Mouse (Mus musculus): Measurements from ENCODE around the gene Tspan14.

Gene Tspan14

GRCm38 (mm10) chr14:40966392-40966861 is at the start of gene Tspan14:
TSS of gene Tspan14 (minus strand) at chr14:40966807.
- no peak for DNase-seq (ENCODE audit: low read depth, low spot score)

GRCm38 (mm10) chr14:41014701-41015240 is 48.2 kb upstream of the Tspan14 start:
- peak; percentile 69 for DNase-seq (ENCODE audit: low read depth, low spot score)

GRCm38 (mm10) chr14:41013630-41014613 is 47.3 kb upstream of the Tspan14 start, which contains the start of gene Fam213a:
TSS of gene Fam213a (minus strand) at chr14:41013788.
- peak; percentile 96 for DNase-seq (ENCODE audit: low read depth, low spot score)

- DNase-seq (ENCODE audit: low read depth, low spot score), result no peak
Measured at GRCm38 (mm10) chr14:41013143-41013542, 46.5 kb upstream of the Tspan14 start.

- DNase-seq (ENCODE audit: low read depth, low spot score), result no peak
Measured at GRCm38 (mm10) chr14:41011916-41012315, 45.3 kb upstream of the Tspan14 start.

GRCm38 (mm10) chr14:41008138-41008537 is 41.5 kb upstream of the Tspan14 start:
- no peak for DNase-seq (ENCODE audit: low read depth, low spot score)

GRCm38 (mm10) chr14:41007641-41008040 is 41.0 kb upstream of the Tspan14 start:
- no peak for DNase-seq (ENCODE audit: low read depth, low spot score)

DNA sequence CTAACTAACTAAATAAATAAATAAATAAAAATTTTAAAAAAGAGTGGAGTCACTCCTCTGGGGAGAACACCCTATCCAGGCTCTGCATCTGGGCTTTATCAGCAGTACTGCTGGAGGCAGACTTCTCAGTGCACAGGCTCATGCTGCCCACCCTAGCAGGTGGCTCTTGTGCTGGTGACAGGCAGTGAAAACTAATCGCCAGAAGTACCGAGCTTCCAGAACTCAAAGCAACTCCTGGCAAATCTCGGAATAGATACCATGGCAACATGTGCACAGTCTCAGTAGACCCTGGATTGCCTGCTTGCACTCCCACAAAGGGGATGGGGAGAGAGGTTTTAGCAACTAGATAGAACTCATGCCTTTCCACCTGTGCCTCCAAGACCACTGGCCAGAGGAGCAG is 40.3 kb upstream of the Tspan14 start:
- peak; percentile 59 for DNase-seq (ENCODE audit: low read depth, low spot score)

DNA sequence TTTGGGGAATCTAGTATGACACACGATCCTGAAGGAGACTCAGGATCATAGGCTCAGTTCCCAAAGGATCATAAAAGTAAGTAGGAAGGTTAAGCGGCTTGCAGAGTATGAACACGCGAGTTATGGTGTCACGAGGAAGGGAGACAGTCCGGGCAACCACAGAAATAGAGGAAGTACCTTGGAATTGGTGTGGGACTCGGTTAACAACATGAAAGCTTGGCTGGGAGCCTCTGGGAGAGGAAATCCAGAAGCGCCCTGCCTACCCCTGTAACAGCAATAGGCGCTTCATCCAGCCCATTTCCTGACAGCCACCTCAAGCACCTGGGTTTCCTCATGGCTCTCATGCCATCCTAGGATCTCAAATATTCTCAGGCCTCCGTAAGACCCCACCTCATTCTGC is 39.7 kb upstream of the Tspan14 start:
- DNase-seq (ENCODE audit: low read depth, low spot score), result no peak

DNA sequence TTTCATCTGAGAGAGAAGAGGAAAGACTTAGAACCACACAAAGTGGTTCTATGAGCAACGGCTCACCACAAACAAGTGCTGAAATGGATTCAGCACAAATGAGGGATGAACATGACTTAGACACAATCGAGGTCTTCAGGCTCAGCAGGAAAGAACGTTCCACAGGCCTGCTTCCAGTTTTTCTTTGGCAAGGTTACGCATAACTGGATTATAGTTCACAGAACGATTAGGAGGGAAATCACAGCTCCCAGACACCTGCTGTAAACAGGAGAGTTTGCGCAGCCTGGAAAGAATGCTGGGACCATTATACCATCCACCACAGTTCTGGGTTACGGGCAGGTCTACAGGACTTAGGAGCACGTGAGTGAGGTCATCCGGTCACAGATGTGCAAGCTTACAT is 39.1 kb upstream of the Tspan14 start:
- DNase-seq (ENCODE audit: low read depth, low spot score), result no peak

DNA sequence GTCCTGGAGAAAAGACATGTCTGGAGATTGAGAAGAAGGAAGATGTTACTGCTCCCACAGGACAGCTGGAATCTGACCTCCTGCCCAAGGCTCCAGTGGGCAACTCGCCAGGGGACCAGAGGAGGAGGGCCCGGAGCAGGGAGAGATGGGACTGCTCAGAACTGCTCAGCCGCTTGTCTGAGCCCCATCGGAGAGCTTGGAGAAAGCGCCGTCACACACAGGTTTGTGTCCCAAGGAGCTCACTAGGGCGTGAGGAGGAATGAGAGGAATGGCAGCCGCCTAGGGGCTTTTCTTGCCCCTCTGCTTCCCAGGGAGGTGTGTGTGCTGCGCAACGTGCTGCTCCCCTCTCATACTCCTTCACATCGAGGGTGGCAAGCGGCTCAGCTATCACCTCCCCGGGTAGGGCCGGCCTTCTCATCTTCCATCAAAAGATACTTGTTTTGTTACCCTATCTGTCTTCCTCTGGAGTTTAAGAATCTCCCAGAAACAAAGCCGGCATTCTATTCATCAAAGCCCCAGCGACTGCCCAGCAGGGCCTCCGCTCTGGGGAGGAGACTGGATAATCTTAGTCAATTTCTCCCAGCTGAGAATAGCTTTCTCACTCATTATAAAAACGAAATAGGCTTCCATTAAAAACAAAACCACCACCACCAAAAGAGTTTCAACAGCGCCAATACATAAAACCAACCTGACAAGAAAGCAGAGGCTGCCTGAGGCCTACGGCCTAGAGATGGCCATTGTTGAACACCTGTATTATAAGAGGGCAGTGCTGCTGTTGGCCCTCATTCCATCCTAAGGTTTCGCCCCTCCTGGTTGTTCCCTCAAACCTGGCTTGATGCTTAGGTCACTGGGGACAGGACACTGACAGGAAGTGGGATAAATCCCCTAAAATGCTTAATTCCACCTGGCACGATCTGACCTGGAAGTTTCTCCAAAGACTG is 37.9 kb upstream of the Tspan14 start:
- DNase-seq (ENCODE audit: low read depth, low spot score), result peak; percentile 19

DNA sequence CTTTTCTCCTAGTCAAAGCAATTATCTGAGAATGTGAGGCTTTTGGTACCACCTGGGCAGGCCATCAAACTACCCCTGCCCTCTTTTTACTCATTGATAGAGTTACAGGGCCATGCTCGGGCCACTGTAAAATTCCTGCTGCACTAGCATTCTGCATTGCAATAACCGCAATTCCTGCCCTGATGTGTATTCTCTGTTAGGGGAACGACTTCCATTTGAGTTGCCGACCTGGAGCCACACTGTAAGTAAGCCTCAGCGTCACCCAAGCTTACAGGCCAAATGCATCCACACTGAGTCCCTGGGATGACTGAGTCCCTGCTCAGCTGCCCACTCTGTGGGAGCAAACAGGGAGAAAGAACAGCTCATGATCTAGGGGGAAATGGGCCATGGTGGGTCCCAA is 35.0 kb upstream of the Tspan14 start:
- no peak for DNase-seq (ENCODE audit: low read depth, low spot score)

DNA sequence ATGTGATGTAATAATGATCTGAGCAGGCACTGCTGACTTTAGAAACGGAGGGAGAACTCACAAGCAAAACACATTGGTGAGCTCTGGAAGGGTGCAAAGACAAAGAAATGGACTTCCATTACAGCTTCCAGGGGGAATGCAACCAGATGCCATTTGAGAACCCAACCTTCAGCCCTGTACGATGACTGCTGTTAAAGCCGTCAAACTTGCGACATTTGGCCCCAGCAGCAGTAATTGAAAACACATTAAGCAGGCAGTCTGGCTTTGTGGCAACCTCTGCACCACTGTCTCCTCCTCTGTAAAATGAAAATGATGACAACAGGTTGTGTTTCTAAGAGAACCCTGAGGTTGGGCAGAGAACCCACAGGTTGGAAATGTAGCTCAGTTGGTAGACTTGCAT is 34.2 kb upstream of the Tspan14 start:
- no peak for DNase-seq (ENCODE audit: low read depth, low spot score)

DNA sequence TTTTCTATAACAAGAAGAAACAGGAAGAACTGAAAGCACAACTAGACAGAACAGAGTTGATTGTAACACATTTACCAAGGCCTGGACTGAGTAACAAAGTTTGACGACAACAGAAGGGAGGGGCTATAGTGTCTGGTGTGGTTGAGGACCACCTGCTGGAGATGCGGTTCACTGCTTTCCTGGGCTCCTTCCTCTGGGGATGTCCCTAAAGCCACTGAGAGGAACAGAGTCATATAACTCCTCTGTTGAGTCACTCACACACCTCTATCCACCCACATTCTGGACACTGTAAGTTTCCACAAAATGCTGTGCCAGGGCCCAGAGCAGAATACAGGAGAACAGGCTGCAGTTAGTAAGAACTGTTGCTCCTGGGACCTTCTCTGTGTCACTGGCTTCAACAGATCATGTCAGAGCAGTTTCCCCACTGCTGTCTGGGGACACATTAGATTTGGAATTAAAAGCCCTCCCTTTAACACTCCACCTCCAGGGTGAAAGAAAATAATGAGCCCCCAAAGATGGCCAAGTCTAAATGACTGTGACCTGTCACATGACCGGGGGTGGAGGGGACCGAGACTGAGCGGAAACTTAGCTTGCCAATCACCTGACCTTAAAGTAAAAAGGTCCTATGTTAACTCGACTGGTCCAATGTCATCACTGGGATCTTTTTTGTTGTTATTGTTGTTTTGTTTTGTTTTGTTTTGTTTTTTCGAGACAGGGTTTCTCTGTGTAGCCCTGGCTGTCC is 33.5 kb upstream of the Tspan14 start:
- DNase-seq (ENCODE audit: low read depth, low spot score), result peak; percentile 35

DNA sequence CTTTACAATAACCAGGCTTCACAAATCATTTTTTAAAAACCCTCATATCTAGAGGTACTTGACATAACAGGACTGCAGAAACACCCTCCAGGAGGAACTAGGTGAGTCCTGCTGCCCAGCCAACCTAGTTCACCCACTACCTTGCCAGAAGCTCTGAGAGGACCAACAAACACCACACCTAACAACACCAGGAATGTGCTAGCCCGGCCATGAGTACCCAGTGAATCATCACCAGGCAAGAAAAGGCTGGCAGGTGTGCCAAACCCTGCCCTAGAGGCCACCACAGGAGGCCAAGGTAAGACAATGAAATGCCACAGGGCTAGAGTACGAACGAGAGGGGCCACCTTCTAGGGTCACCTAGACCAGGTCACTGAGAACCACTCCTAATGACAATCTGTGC is 29.6 kb upstream of the Tspan14 start:
- no peak for DNase-seq (ENCODE audit: low read depth, low spot score)

DNA sequence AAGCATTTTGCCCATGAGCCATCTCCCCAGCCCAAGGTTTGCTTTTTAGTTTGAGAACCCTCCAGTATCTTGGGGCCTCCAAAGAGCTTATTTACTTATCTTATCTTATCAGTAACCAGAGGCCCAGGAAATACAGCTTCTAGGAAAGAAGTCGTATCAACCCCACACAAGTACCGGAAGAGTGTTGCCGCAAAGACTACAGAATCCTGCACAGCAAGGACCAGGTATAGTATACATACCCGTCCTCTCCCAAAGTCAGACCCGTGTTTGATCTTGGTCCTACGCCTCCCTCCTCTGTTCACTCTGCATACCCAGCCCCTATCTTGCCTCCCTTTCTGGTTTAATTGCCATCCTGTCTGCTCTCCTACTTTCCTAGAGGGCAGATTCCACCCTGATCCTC is 25.9 kb upstream of the Tspan14 start:
- DNase-seq (ENCODE audit: low read depth, low spot score), result no peak

DNA sequence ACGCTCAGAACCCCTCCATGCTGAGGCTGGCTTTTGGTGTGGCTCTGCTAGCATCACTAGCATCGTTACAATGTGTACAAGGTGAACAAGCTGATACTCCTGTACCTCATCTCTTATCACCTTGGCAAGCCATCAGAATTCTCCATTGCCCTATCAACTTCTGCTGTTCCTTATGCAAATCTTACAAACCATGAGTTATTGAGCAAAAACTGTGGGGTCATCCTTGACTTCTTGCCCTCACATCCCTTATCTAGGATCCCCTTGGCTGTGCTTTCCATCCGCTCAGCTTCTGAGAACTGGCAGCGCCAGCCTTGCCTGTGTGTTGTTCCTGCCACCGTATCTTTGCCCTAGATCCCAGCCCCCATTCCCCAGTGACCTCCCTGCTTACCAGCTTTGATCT is 22.2 kb upstream of the Tspan14 start:
- DNase-seq (ENCODE audit: low read depth, low spot score), result no peak

DNA sequence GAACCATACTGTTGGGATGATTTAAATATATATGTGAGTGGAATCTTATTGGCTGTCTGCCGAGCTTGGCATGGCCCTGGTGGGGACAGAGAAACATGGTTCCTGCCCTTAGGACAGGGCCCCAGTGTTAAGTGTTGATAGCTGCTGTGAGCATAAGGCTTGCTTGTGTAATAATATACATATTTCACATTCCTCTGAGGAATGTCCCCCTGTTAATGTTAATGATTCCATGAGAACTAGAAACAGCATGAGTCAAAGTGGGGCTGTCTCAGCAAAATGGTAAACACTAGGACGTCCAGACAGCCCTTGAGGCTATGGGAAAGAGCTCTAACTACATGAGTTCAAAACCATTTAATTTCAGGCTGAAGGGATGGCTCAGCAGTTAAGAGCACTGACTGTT is 20.6 kb upstream of the Tspan14 start:
- no peak for DNase-seq (ENCODE audit: low read depth, low spot score)

- DNase-seq (ENCODE audit: low read depth, low spot score), result no peak
Measured at GRCm38 (mm10) chr14:40985635-40986034, 19.0 kb upstream of the Tspan14 start.

DNA sequence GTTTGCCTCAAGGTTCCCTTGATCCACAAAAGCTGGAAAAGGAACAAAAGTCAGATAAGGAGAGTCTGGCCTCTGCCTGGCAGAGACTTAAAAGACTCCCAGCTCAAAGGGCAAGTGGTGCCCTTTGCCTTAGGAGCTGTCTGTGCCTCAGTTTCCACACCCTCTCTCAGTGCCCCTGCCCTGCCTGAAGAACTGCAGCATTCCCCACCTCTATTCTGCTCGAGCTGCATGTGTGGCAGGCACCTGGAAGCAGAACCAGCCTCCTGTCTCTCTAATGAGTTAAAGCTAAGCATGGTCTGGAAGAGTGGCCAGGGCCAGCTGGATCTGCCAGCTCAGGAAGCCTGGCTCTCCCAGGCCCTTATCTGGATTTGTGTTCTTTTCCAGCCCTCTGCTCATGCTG is 13.1 kb upstream of the Tspan14 start:
- no peak for DNase-seq (ENCODE audit: low read depth, low spot score)

DNA sequence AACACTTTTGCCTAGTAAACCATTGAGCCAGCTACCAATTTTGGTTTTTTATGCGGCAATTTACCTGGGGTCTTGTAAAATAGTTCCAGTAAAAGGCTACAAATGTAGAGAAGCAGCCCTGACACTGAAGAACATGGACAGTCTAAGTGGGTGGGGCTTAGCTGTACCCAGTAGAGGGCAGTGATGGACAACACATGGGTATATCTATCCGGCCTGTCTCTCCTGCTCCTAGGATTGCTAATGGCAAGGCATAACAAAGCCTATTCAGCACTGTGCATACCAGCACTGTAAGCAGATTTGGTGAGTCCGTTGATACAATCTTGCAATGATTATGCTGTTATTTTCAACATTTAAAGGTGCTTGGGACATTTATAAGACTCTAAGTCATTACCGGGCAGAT is 12.4 kb upstream of the Tspan14 start:
- peak; percentile 68 for DNase-seq (ENCODE audit: low read depth, low spot score)

All from brain, adult 2 months (tissue).